Mouse (Mus musculus) right cerebral cortex, adult 2 months (tissue): ENCODE measurements around the gene Kif12.

Experiments used
- DNase-seq, 2 experiments: peaks; one replicate each; pipeline ENCODE4 v3.0.0; 2021 to 2022; ENCODE audit warnings: low spot score in 2 of 2

The Kif12 gene

GRCm38 (mm10) chr4:63158961-63159592 lies 12.9 kb downstream of the Kif12 start:
- peak; percentile 83 to 92 for DNase-seq

GRCm38 (mm10) chr4:63158192-63158591 lies 13.7 kb downstream of the Kif12 start:
- no peak for DNase-seq

DNA sequence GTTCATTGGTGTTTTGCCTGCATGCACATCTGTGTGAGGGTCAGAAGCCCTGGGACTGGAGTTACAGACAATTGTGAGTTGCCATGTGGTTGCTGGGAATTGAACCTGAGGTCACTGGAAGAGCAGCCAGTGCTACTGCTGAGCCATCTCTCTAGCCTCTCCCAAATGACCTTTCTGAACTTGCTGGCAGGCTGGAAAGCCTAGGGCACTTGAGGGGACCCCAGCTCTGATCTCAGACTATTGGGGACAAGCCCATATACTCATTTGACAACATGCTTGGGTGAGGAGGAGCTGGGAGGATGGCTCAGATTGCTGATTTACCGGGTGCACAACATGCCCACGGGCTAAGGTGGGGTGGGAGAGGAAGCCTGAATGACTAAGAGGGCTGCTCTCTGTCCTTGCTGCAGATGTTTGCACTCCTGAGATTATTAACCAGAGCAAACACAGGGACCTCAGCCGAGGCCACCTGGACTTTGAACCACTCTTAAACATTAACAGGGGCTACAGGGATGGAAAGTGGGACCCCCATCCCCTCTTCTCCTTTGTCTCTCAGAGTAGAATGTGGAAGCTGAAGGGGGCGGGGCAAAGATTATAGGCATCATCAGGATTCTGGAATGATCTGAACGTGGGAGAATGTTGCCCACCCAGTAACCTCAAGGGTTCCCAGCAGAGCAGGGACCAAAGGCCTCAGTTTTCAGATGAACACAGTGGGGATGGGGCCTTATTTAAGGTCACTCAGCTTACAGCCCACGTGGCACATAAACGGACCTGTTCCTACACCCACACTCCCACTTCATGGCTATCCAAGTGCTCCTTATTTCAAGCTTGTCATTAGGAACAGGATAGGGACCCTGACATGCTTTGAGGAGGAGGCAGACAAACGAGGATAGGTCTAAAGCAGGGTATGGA lies 15.0 kb downstream of the Kif12 start:
- DNase-seq, result no peak

DNA sequence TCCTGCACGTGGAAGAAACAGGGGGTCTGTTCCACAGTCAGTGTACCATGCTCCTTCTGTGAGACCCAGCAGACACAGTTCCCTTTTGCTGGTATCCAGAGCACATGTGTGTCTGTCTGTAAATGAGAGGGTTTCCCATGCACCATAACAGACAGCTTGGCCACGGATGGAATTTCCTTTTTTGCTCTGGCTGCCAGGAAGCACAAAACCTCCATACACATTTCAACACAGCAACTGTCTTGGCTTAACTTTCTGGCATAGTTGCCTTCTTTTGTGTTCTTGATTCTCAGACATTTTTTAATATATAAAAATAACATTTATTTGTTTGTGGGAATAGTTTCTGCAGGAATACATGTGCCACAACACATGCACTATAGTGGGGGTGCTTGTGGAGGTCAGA lies 16.3 kb downstream of the Kif12 start:
- no peak for DNase-seq

DNA sequence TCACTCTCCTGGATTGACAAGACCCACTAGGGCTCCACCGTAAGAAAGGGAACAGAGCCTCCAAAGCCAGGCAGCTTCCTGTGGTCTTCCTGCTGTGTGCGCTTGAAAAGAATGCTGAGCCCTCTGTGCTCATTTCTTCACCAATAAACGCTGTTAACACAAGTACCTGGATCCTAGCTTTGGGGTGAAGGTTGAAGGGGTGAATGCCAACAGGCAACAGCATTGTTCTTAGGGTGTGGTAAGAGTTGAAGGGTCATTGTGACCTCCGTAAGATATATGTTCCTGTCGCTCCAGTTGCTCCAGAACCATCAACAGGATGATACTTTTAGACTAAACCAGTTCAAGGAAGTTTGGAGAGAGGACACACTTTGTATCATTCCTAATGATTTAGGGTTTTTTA lies 17.2 kb downstream of the Kif12 start, which contains the start of gene Ambp:
Gene Ambp, minus strand, starts transcription at position 101 of the 400 bp plus-strand sequence.
- DNase-seq, result no peak

DNA sequence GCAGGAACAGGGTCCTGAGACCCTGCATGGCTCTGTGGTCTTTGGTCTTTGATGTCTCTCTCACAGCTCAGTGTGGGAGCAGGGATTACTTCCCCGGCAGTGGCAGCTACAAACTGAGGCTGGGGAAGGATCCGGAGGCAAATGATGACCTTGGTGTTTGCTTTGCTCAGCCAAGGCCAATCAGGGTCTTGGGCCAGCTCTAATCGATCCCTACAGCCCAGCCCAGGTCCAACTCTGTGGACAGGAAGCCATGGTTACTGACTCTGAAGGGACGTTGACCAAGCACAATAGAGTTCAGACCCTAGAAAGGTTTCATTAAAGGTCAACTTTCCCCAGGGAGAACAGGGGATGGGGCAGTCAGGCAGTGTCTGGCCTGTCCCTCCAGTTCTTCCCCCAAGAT lies 17.9 kb downstream of the Kif12 start:
- no peak for DNase-seq

- DNase-seq, result no peak
These were observed 20.8 kb downstream of the Kif12 start for GRCm38 (mm10) chr4:63151127-63151526.

DNA sequence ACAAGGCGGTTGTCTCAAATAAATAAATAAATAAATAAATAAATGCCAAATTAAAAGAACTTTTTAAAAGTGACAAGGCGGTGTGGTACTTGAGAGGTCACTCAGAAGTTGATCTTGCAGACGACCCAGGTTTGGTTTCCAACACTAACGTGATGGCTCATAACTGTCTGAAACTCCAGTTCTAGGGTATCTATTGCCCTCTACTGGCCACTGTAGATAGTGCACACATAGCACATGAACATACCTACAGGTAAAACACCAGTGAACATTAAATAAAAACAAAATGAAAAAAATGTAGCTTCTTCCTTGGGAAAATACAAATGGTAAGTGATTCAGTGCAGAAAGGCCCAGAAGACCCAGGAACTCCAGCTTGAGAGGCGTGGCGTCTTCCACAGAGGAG lies 24.7 kb downstream of the Kif12 start:
- DNase-seq, result no peak

DNA sequence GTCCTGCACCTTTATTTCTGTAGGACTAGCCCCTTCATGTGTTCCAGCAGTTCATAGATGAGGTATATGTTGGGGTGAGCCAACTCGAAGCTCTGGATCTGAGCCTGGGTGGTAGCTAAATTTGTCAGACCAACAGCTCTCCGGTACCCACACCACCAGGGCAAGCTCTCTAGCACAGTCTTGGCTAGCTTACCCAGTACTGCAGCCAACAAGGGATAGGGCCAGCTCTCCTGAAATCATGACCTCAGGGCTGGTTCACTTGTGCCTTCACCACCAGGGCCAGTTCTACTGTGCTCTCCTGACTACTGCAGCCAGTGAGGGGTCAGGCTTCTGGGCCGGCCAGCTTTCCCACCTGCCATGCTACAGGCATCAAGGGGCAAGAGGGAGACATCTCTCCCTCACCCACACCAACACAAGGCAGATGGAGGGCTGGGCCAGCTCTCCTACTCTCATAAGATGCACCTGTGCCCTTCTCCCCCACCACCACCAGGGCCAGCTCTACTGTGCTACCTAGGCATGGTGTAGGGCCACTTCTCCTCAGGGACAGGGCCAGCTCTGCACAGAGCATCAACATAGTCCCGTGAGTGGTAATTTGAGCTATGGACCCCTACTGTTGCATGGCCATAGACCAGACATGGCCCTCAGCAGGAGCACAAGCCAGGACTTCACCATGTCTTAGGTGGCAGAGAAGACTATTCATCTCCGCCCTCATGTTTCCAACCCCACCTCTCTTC lies 41.9 kb downstream of the Kif12 start:
- DNase-seq, result no peak

- DNase-seq, result peak; percentile 15 to 20
These were observed 47.0 kb downstream of the Kif12 start for GRCm38 (mm10) chr4:63124861-63125466.

DNA sequence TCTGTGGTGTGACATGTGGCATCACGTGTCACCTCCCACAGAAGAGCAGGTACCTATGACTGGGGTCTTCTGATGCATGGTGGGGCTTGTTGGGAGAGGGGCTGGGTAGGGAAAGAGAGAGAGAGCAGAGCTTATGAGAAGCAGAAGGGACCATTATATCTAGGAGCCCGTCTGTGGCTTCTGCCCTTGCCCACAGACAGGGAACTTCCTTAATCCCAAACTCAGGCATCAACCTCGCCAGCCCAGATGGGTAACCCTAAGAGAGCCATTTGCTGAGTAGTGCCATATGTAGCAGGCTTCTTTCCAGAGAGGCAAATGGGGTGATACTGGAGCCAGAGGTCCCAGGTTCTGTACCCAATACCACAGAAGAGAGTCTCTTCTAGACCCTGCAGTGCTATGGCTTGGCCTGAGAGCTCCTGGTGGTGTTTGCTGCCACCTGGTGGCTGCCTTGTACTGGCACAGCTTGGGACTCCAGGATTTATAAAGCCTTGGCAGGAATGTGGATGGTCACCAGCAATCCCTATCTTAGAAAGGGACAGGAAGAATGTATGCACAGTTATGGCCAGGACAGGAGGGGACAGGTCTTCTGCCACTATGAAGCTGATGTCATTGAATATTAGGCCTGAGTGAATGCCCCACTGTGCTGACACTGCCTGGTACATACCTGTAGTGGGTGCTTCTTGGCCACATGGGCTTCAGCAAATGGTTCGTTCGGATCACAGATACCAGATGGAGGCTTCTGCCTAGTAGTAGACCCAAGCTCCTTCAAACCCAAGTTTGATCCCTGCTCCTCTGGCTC lies 53.1 kb downstream of the Kif12 start:
- DNase-seq, result peak; percentile 84
